Mouse (Mus musculus) fibroblast of lung, adult 2 months (primary cell): Measurements from ENCODE around the gene Ttc37.

Source experiments
- DNase-seq: peaks from one replicate; pipeline ENCODE4 v3.0.0-alpha.2; 2011; ENCODE audit warnings: low read depth

The Ttc37 gene

GRCm38 (mm10) chr13:76160587-76160986 lies 62.1 kb downstream of the Ttc37 start:
- no peak for DNase-seq

- no peak for DNase-seq
Measured at GRCm38 (mm10) chr13:76174297-76174696, 75.8 kb downstream of the Ttc37 start.

GRCm38 (mm10) chr13:76178700-76179099 lies 80.2 kb downstream of the Ttc37 start:
- DNase-seq: no peak

GRCm38 (mm10) chr13:76187651-76188050 lies 89.1 kb downstream of the Ttc37 start:
- DNase-seq: no peak

GRCm38 (mm10) chr13:76189190-76189589 lies 90.7 kb downstream of the Ttc37 start:
- DNase-seq: no peak

GRCm38 (mm10) chr13:76190273-76190672 lies 91.7 kb downstream of the Ttc37 start:
- no peak for DNase-seq

GRCm38 (mm10) chr13:76194937-76195336 lies 96.4 kb downstream of the Ttc37 start:
- no peak for DNase-seq

- DNase-seq: no peak
Measured at GRCm38 (mm10) chr13:76195431-76196138, 97.1 kb downstream of the Ttc37 start.

- peak; percentile 6 for DNase-seq
Measured at GRCm38 (mm10) chr13:76197297-76197848, 98.8 kb downstream of the Ttc37 start.

- DNase-seq: no peak
Measured at GRCm38 (mm10) chr13:76199943-76200342, 101.4 kb downstream of the Ttc37 start.

GRCm38 (mm10) chr13:76214928-76215327 lies 116.4 kb downstream of the Ttc37 start:
- DNase-seq: no peak

GRCm38 (mm10) chr13:76215397-76215796 lies 116.9 kb downstream of the Ttc37 start:
- DNase-seq: no peak
